Mouse (Mus musculus) macrophage (primary cell): ENCODE results near the gene Cxcl3. TPM values are rescaled to one million over a fixed set of nuclear protein-coding genes. Genes with fewer than 3 reads are reported as not detected.

ENCODE experiments used
- H3K27ac ChIP-seq: fragments of 350-480 bp; formaldehyde crosslinking; 2 replicates; pipeline ENCODE4 v1.9.0; 2021
- H3K36me3 ChIP-seq: fragments of 350-480 bp; formaldehyde crosslinking; 2 replicates; pipeline ENCODE4 v1.9.0; 2021; ENCODE audit errors: inconsistent target
- H3K4me3 ChIP-seq: fragments of 350-480 bp; formaldehyde crosslinking; 2 replicates; pipeline ENCODE4 v1.9.0; 2021; ENCODE audit errors: inconsistent target
- H3K79me2 ChIP-seq: fragments of 350-480 bp; formaldehyde crosslinking; 2 replicates; pipeline ENCODE4 v1.9.0; 2021; ENCODE audit errors: inconsistent target
- WGBS: methylation state at CpG from one replicate; pipeline ENCODE4 v1.1.7; 2026; ENCODE audit warnings: inconsistent platforms; ENCODE audit not compliant: missing documents; 5-methylcytosine and 5-hydroxymethylcytosine counted together
- polyA plus RNA-seq: library from polyadenylated mRNA; stranded (reverse); fragments of 250-400 nt; gene quantifications from 3 replicates; pipeline ENCODE4 v1.2.4, GENCODE M21; 2018; ENCODE audit warnings: inconsistent platforms
- total RNA-seq, 78 experiments: library from RNA; depleted of rRNA; stranded (reverse); fragments of 250-400 nt; gene quantifications; 1 replicate in 9 of 78; 2 replicates in 24 of 78; 3 replicates in 43 of 78; 4 replicates in 2 of 78; pipeline ENCODE4 v1.2.4; 2018; ENCODE audit warnings: inconsistent platforms in 56 of 78

The Cxcl3 gene
- total RNA-seq (2018; cell fraction: chromatin; rRNA removed): 10 to 100 TPM in 3 of 26 experiments, 1 to 10 TPM in 7, under 1 TPM in 5, not detected in 11; 0.29 to 13.5 (median 1.2) TPM
- total RNA-seq (2018; cell fraction: cytosol; rRNA removed): 10 to 100 TPM in 4 of 26 experiments, 1 to 10 TPM in 9, under 1 TPM in 9, not detected in 4; 0.14 to 48.9 (median 1.3) TPM
- total RNA-seq (2018; cell fraction: nucleus; rRNA removed): 10 to 100 TPM in 4 of 26 experiments, 1 to 10 TPM in 15, under 1 TPM in 4, not detected in 3; 0.16 to 26.9 (median 2.2) TPM
- polyA plus RNA-seq: 0.20 to 0.48 TPM (median 0.37 TPM) in 3 replicates

DNA sequence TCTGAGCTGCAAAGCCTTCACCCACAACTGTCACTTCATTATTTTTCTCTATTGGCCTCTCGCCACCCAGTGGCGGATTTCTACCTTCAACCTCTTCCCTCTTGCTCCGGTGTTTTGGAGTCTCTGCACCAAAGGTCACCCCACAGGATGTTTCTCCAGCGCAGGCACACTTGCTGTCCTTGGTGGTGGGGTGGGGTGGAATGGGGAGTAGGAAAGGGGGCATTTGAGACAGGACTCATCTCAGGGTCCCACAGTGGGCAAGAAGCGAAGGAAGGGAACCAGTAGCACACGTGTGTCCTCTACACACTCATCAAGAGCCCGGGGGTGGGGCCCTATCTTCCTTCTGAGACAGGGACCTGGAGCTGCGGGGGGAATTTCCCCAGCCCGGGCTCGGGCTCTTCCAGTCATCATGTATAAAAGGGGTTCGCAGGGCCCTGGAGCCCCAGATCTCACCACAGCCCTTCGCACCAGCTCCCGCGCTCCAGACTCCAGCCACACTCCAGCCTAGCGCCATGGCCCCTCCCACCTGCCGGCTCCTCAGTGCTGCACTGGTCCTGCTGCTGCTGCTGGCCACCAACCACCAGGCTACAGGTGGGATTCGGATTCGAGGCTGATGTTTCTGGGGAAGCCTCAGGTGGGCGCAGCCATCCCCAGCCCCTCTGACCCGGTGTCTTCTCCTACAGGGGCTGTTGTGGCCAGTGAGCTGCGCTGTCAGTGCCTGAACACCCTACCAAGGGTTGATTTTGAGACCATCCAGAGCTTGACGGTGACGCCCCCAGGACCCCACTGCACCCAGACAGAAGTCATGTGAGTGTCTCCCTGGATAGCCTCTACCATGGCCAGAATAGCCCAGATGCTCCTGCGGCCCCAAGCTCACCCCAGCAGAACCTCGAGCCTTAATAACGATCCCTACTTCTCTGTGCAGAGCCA is at the start of gene Cxcl3:
Gene Cxcl3 (plus strand): TSS at position 445 of the 930 bp plus-strand sequence.
- H3K27ac ChIP-seq: no peak within 1 kb of the TSS
- H3K79me2 ChIP-seq: no peaks in the 10 kb centered on the region
- WGBS: 40% methylated on average over 24 of the region's 26 CpGs
- no peaks in the 10 kb centered on the region for H3K36me3 ChIP-seq
- H3K4me3 ChIP-seq: no peak within 1 kb of the TSS

DNA sequence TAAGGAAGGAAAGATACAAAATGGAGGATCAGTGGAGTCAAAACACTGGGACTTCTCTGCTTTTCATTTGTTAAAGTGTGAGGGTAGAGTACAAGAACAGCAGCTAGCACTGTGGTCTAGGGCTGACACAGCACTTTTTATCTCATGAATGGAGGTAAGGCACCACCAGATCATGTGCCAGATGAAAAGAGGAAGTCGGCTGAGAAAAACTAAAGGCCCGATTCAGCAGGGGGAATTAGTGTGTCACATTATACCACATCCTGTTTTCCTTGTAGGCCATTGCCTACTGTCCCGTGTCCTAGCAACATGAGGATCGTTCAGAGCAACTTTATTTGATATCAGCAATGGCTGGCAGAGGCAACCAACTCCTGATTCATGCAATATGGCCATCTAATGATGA is 43.9 kb upstream of the Cxcl3 start:
- 3% methylated on average over 4 of the region's 4 CpGs for WGBS
- peak overlapping the region; percentile 79 for H3K27ac ChIP-seq
- no peaks in the 10 kb centered on the region for H3K79me2 ChIP-seq
- no peaks in the 10 kb centered on the region for H3K36me3 ChIP-seq
- no peak overlapping the region for H3K4me3 ChIP-seq

DNA sequence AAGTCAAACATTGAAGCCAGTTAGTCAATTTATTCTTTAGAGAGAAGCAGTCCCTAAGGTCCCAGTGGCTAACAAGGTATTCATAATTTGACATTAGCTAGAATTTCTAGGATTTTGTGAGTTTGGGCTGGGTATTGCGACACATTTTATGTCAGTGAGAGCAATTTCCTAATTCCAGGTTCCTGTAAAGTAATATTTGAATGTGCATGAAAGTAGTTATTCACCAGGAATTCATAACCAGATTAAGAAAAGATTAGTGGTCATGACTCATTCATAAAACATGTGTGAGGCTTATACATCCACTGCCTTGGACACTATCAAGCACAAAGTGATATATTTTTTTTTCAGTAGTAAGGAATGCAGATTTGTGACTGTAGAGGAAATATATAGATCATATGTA is 32.0 kb upstream of the Cxcl3 start:
- H3K36me3 ChIP-seq: no peaks in the 10 kb centered on the region
- H3K79me2 ChIP-seq: no peaks in the 10 kb centered on the region
- WGBS: 87% methylated on average over 1 of the region's 1 CpGs
- H3K4me3 ChIP-seq: no peak overlapping the region
- H3K27ac ChIP-seq: no peak overlapping the region

DNA sequence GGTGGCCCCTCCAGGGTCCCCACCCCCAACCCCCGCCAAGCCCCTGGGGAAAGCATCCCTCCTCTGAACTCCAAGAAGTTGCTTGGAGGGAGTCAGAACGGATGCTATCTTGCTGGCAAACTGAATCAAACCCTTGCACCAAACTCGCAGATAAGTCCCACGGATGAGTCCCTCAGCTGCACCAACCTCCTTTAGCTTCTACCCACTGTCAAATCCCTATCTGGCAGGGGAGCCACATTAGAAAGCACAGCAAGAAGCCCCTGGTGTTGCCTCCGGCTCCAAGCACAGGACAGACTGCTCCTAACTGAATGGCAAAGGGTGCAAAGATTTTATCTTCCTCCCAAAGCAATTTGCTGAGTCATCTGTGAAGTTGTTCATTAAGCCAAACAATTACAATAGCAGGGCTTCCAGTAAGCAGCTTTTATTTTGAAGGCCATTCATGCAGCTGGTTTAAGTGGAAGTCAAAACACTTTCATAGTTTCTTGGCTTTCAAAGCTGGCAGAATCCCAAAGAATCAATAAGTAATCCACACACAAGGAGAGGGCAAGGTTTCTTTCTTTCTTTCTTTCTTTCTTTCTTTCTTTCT is 27.8 kb upstream of the Cxcl3 start:
- Histone ChIP-seq H3K36me3 (no peaks in the 10 kb centered on the region), H3K79me2 (no peaks in the 10 kb centered on the region), H3K4me3 (no peak overlapping the region), H3K27ac (no peak overlapping the region)
- 66% methylated on average over 5 of the region's 5 CpGs for WGBS

DNA sequence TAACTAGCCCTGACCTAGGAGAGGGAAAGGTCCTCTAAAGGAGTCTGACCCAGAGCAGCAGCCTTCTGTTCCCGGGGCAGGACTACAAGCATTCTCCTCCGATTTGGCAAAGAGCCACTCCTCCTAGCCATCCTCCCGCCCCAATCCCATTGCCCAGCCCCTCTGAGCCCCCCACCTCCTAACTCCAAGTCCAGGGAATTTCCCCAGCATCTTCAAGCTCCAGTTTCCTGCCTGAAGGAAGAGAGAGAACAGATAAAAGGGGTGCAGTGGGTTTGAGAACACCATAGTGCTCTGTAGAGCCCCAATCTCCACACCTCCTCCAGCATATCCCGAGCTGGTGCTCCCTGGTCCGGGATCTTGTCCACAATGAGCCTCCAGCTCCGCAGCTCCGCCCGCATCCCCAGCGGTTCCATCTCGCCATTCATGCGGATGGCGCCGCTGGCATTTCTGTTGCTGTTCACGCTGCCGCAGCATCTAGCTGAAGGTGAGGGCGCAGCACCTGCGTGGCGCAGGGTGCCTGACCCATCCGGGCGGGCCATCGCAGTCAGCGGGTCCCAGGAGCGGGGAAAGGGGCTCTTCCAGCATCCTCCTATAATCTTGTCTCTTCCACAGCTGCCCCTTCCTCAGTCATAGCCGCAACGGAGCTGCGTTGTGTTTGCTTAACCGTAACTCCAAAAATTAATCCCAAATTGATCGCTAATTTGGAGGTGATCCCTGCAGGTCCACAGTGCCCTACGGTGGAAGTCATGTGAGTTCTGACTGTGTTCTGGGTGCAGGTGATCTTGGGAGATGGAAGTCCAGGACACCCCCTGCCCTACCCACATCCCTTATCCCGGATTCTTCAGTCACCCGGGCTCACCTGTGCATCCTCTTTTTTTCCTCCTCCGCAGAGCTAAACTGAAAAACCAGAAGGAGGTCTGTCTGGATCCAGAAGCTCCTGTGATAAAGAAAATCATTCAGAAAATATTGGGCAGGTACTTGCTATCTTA is 26.5 kb upstream of the Cxcl3 start, which contains the start of gene Cxcl5:
Gene Cxcl5 (plus strand): TSS at position 284 of the 989 bp plus-strand sequence.
- Histone ChIP-seq H3K36me3 (no peaks in the 10 kb centered on the region), H3K4me3 (no peak within 1 kb of the TSS), H3K79me2 (no peaks in the 10 kb centered on the region), H3K27ac (no peak within 1 kb of the TSS)
- WGBS: 28% methylated on average over 32 of the region's 32 CpGs

DNA sequence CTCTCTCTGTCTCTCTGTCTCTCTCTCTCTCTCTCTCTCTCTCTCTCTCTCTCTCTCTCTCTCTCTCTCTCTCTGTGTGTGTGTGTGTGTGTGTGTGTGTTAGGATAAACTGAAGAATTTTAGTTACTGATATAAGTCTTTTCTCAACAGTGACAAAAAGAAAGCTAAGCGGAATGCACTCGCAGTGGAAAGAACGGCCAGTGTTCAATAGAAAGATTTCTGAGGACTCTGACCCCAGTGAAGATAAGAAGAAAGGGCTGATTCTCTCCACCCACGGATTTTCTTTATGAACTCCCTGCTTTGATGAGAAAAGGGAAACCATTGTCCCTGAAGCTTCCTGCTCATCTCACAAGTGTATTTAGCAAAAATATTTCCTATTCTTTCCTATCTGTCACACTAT is 25.6 kb upstream of the Cxcl3 start:
- no peak overlapping the region for H3K4me3 ChIP-seq
- no peaks in the 10 kb centered on the region for H3K36me3 ChIP-seq
- 87% methylated on average over 4 of the region's 4 CpGs for WGBS
- H3K27ac ChIP-seq: no peak overlapping the region
- H3K79me2 ChIP-seq: no peaks in the 10 kb centered on the region

DNA sequence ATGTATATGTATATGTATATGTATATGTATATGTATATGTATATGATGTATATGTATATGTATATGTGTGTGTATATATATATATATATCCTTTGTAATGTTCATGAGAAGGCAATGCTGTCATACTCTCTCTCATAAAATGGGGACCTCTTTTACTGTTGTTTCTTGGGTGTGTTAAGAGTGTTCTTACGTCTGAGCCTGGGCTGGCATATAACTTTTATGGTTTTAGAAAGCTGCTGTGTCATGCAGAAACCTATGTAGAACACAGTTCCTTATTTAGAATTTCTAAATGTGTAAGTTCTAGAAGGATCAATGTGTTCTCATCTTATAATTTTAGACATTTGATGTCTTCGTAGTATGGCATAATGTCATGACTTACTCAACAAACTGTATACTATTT is 25.1 kb upstream of the Cxcl3 start:
- 59% methylated on average over 2 of the region's 2 CpGs for WGBS
- H3K4me3 ChIP-seq: no peak overlapping the region
- H3K79me2 ChIP-seq: no peaks in the 10 kb centered on the region
- no peak overlapping the region for H3K27ac ChIP-seq
- H3K36me3 ChIP-seq: no peaks in the 10 kb centered on the region

DNA sequence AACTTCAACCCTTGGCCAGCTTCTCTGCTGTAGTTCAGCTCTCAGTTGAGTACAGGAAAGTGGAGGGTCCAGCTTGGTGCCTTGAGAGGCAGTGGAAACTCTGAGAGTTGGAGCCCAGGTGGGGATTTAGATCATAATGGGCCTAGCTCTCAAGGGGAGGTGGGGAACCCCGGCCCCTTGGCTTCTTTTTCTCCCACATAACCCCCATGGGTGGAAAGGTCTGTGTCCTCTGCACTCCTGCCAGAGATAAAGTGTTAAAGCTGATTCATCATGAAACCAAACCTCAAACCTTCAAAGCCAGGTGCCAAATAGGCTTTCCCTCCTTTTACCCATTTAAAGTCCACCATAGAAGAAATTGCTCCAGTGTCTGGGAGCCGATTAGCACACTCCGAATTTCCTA is 24.1 kb upstream of the Cxcl3 start:
- Histone ChIP-seq H3K27ac (no peak overlapping the region), H3K79me2 (no peaks in the 10 kb centered on the region), H3K4me3 (no peak overlapping the region), H3K36me3 (no peaks in the 10 kb centered on the region)
- 90% methylated on average over 3 of the region's 3 CpGs for WGBS

DNA sequence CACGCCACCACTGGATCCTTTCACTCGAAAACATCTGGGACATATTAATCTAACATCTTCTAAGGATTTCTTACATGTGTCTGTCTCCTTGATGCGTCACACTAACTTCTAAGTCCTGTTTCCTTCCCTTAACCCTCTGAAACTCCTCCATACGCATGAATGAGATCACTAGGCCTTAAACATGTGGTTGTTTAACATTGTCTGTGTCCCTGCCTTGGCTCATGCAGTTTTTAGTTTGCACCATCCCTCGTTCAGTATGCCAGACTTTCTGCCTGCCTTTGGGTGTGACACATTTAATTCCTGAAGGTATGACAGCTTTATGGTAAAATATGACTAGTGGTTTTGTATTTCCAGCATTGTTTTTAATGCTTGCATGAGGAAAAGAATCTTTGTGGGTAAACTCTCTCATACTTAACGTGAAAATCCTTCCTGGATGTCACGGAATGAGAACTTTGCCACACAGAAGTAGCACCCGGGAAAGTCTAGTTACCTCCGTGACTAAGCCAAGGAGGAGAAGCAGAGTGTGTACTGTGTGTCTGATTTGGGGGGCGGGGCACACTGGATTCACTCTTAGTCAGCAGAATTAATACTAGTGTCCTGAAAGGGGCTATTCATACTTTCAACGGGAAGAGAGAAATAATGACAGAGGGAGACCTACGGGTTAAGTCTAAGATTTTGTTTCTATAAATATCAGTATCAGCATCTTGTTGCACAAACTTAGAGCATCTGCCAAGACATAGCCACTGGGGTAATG is 21.8 kb upstream of the Cxcl3 start:
- H3K4me3 ChIP-seq: no peak overlapping the region
- no peak overlapping the region for H3K27ac ChIP-seq
- 85% methylated on average over 12 of the region's 12 CpGs for WGBS
- H3K79me2 ChIP-seq: no peaks in the 10 kb centered on the region
- H3K36me3 ChIP-seq: no peaks in the 10 kb centered on the region

DNA sequence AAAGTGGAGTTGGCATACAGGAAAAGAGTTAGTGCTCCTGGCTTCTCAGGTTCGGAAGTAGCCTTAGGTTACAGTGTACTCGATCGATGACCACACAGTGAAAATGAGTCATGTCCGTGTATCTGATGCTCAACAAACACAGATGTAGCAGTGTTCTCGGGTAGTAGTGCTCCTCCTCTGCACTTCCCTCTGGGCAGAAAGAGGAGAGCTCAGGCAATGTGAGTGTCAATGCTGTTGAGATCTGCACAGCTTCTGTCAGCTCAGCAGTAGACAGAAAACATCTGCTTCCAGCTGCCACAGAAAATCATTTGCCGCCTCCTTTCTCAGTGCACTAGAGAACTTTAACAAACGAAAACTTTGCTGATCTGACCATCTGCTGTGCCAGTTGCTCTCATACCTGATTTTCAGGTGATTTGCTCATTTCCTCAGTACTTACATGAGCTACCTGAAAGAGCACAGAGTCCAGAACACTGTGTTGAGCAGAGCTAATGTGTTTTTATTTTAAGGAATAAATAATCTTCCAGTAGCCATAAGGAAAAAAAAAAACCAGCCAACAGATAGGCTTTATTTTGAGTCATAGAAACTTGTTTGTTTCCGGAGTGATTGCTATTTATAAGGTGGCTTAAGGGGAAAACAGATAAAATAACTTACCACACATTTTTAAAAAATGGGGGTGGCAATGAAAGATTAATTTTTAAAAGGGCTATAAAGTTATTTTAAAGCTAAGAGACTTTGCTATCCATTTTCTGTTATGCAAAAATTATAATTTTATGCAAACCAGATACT is 19.9 kb upstream of the Cxcl3 start:
- Histone ChIP-seq H3K79me2 (no peaks in the 10 kb centered on the region), H3K36me3 (no peaks in the 10 kb centered on the region), H3K4me3 (no peak overlapping the region), H3K27ac (no peak overlapping the region)
- WGBS: 91% methylated on average over 8 of the region's 8 CpGs

DNA sequence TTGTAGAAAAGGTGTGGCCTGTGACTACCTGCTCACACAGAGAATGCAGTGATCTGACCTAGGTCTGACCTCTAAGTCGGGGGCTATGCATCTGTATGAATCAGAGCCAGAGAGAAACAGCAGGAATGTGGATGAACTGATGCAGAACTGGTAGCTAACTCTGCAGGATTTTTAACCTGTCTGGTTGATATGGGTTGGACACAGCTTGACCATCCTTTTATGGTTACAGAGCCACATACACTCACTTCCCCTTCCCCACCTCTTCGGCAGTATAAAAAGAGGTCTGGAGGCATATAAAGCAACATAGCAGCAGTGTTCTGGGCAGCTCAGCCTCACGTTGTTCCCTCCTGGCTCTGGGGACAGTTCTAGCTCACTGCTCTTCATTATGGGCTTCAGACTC is 17.7 kb upstream of the Cxcl3 start, which contains the start of gene Ppbp:
Gene Ppbp (plus strand): TSS at position 301 of the 400 bp plus-strand sequence.
- WGBS: 45% methylated on average over 3 of the region's 3 CpGs
- Histone ChIP-seq H3K4me3 (no peak within 1 kb of the TSS), H3K27ac (no peak within 1 kb of the TSS), H3K36me3 (no peaks in the 10 kb centered on the region), H3K79me2 (peaks cover 8% of the 10 kb centered on the region; the same call in 1 of the 2 replicates)

DNA sequence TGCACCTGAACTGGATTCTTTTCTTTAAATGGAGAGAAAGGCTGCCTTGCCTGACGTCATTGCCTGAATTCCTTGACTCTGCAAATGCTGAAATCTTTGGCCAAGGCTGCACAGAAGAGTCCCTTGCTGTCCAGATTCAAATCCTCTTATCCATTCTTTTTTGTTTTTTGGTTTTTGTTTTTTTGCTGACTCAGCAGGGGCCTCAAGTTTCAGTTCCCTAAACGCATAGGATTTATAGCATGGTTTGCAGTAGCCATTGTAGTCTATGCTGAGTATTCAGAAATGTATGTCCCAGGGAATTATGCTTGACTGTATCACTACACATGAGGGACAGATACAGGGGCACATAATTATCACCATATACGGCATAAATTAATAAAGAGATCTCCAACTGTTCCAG is 14.5 kb upstream of the Cxcl3 start:
- 16% methylated on average over 3 of the region's 3 CpGs for WGBS
- Histone ChIP-seq H3K79me2 (peaks cover 10% of the 10 kb centered on the region; the same call in 1 of the 2 replicates), H3K27ac (peak overlapping the region; percentile 99), H3K36me3 (no peaks in the 10 kb centered on the region), H3K4me3 (peak overlapping the region; percentile 57)
